Mouse (Mus musculus) lung, postnatal 0 days (tissue): ENCODE results near the gene Brd2.

Source experiments
- CTCF ChIP-seq: IDR thresholded peaks from 2 replicates; pipeline ENCODE4 v1.5.1; 2016; ENCODE audit warnings: antibody characterized with exemption, mild to moderate bottlenecking
- EP300 ChIP-seq: IDR thresholded peaks from 2 replicates; pipeline ENCODE4 v1.6.1; 2016; ENCODE audit warnings: antibody characterized with exemption, mild to moderate bottlenecking, control low read depth

- TF ChIP-seq CTCF (no peak), EP300 (no peak)
Observed at GRCm38 (mm10) chr17:34096497-34097010, 25.9 kb downstream of the Brd2 start.
